Comparison of ENCODE assay signal across 9 mouse cellular contexts in genomic region chr8:125226989-125227624, GRCm38 (mm10).
A peak's percentile ranks its signal among the peaks of the same experiment; 100 is the strongest.
DNase-seq lines count a peak whose midpoint lies in the region; ATAC-seq and TF ChIP-seq lines count a peak whose summit lies in the region.
"Had no signal": no experiment of that assay in that cellular context is flagged by ENCODE, and none has a peak within 500 bp of the region (broad histone marks: within the 10 kb centered on the region; RNA-seq: fewer than 3 reads in every experiment).

No protein-coding gene starts in this region.

- peak; percentile 64 for DNase-seq in gastrocnemius, adult 2 months
- DNase-seq in gastrocnemius, postnatal 10 days, result no peak
- peak; percentile 60 for DNase-seq in forebrain, embryonic 14.5 days (ENCODE audit: low spot score)
- peak; percentile 44 for DNase-seq in hindbrain, embryonic 14.5 days (ENCODE audit: low spot score)
- peak; percentile 57 to 58 for DNase-seq in lung, adult 18-20 months
- no peak for DNase-seq in frontal cortex, postnatal 25 days (ENCODE audit: low spot score in 2 of 2)
- no peak for DNase-seq in retina, postnatal 1 day

- 0 out of 2 replicates have a peak overlapping the region, but pooled peaks have one; percentile 1 for H3K4me2 ChIP-seq in forebrain, embryonic 14.5 days (ENCODE audit: low read length)
- H3K4me2 ChIP-seq in hindbrain, embryonic 14.5 days (replicated peaks), result peak overlapping the region; percentile 24; the same call in 1 of the 2 replicates
- peak overlapping the region; percentile 19; the same call in 1 of the 2 replicates for H3K4me2 ChIP-seq in neural tube, embryonic 15.5 days

- no peaks in the 10 kb centered on the region for H3K9me3 ChIP-seq in forebrain, embryonic 14.5 days (replicated peaks; ENCODE audit: control insufficient read depth, low read length)
- no peaks in the 10 kb centered on the region for H3K9me3 ChIP-seq in hindbrain, embryonic 14.5 days (ENCODE audit: control insufficient read depth, low read length)
- no peaks in the 10 kb centered on the region for H3K9me3 ChIP-seq in neural tube, embryonic 15.5 days (replicated peaks)

- no peaks in the 10 kb centered on the region for H3K36me3 ChIP-seq in forebrain, embryonic 14.5 days (ENCODE audit: control insufficient read depth, insufficient read depth, low read length)
- no peaks in the 10 kb centered on the region for H3K36me3 ChIP-seq in hindbrain, embryonic 14.5 days (replicated peaks; ENCODE audit: control insufficient read depth, insufficient read depth)
- H3K36me3 ChIP-seq in neural tube, embryonic 15.5 days, result no peaks in the 10 kb centered on the region

- ATAC-seq in forebrain, embryonic 14.5 days, result peak; percentile 59
- ATAC-seq in hindbrain, embryonic 14.5 days (ENCODE audit: low FRiP score), result peak; percentile 41
- ATAC-seq in neural tube, embryonic 15.5 days (ENCODE audit: low FRiP score), result peak; percentile 60

- peak overlapping the region; percentile 43 for H3K27ac ChIP-seq in gastrocnemius, adult 2 months
- peak overlapping the region; percentile 75 for H3K27ac ChIP-seq in forebrain, embryonic 14.5 days (ENCODE audit: low read depth, low read length)
- H3K27ac ChIP-seq in hindbrain, embryonic 14.5 days, result peak overlapping the region; percentile 80
- H3K27ac ChIP-seq in neural tube, embryonic 15.5 days (replicated peaks), result peak overlapping the region; percentile 72

- peaks cover 23% of the 10 kb centered on the region for H3K4me1 ChIP-seq in forebrain, embryonic 14.5 days (ENCODE audit: control insufficient read depth, insufficient read depth, low read length)
- H3K4me1 ChIP-seq in hindbrain, embryonic 14.5 days (replicated peaks; ENCODE audit: control insufficient read depth, insufficient read depth, low read length), result peaks cover 44% of the 10 kb centered on the region
- peaks cover 38% of the 10 kb centered on the region for H3K4me1 ChIP-seq in neural tube, embryonic 15.5 days

- TF ChIP-seq CTCF in gastrocnemius, adult 2 months (IDR thresholded peaks at IDR 0.05), result no peak

- intact Hi-C loops in gastrocnemius, adult 2 months (cut with DNase I), result no loop called here

- no peak overlapping the region; the same call in 1 of the 2 replicates for H3K9ac ChIP-seq in forebrain, embryonic 14.5 days (ENCODE audit: low read length)
- H3K9ac ChIP-seq in hindbrain, embryonic 14.5 days, result no peak overlapping the region
- H3K9ac ChIP-seq in neural tube, embryonic 15.5 days (replicated peaks), result no peak overlapping the region

- no peaks in the 10 kb centered on the region for H3K27me3 ChIP-seq in forebrain, embryonic 14.5 days (replicated peaks; ENCODE audit: control insufficient read depth, insufficient read depth, low read length)
- H3K27me3 ChIP-seq in hindbrain, embryonic 14.5 days (ENCODE audit: control insufficient read depth, insufficient read depth, low read length), result no peaks in the 10 kb centered on the region
- no peaks in the 10 kb centered on the region for H3K27me3 ChIP-seq in neural tube, embryonic 15.5 days (replicated peaks)

- WGBS in forebrain, embryonic 14.5 days, result 60% methylated on average over 14 of the region's 14 CpGs
- 41% methylated on average over 14 of the region's 14 CpGs for WGBS in hindbrain, embryonic 14.5 days
- 50% methylated on average over 14 of the region's 14 CpGs for WGBS in neural tube, embryonic 15.5 days

- peak overlapping the region; percentile 27 for H3K4me3 ChIP-seq in gastrocnemius, adult 2 months
- H3K4me3 ChIP-seq in forebrain, embryonic 14.5 days (ENCODE audit: low read depth, low read length), result no peak overlapping the region
- H3K4me3 ChIP-seq in hindbrain, embryonic 14.5 days (replicated peaks; ENCODE audit: low read length), result no peak overlapping the region
- no peak overlapping the region for H3K4me3 ChIP-seq in neural tube, embryonic 15.5 days (replicated peaks)
- H3K4me3 ChIP-seq: erythroblast, embryonic 14.5 days had no signal

Comparison
In these comparisons a context has a peak if more than half of its experiments do, and no peak if none do; other contexts are left out.
1. DNase-seq: peak in gastrocnemius, adult 2 months (single experiment), forebrain, embryonic 14.5 days (single experiment), hindbrain, embryonic 14.5 days (single experiment) and lung, adult 18-20 months (2 of 2); none in gastrocnemius, postnatal 10 days (single experiment), frontal cortex, postnatal 25 days (0 of 2) and retina, postnatal 1 day (single experiment).
2. Peak in every context shown above with its lines, with median percentiles within 50 percentile points of each other: H3K27ac ChIP-seq, ATAC-seq and H3K4me2 ChIP-seq.